Mouse (Mus musculus) naive thymus-derived CD4-positive, alpha-beta T cell, adult 2 months (primary cell): Measurements from ENCODE around the gene Pdcl3.
"Not testable (repeated sequence)": the region's sequence is repeated elsewhere in the genome, so short reads cannot be mapped to it uniquely, and the experiment has no call there.

Source experiments
- DNase-seq: peaks from one replicate; pipeline ENCODE4 v3.0.0-alpha.2; 2011; ENCODE audit warnings: low read depth

The Pdcl3 gene

DNA sequence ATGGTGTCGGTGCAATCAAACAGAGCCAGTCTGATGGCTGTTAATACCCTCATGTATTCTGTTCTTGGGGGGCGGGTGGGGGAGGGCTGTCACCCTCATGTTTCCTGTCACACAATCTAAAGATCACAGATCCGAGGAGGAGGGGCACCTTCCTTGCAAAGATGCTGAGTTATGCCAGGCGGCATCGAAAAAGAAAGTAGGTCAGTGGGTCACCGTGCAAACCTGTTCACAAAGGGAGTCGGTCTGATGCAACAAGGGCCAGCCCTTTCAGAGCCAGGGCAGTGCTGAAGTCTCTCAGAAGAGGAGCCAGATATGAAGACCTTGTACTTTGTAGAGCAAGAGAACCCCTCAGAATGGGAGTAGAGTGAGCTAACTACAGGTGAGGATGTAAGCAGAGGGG is 39.7 kb downstream of the Pdcl3 start:
- peak; percentile 53 for DNase-seq

DNA sequence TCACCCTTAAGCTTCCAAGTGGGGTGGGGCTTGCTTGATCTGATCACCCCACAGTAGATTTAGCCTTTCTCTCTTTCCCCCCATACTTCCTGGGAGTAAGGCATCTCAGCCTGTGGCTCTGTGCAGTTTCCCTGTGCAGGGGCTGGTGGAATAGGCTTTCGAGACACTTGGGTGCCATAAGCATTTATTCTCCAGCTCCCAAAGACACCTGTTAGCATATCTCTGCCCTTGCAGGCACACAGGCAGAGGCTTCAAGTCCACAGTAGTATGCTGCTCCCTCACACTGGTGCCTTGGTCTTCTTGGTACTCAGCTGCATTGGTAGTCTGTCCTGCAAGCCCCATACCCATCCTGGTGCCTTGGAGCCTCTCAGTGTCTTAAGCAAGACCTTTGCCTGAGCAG is 40.4 kb downstream of the Pdcl3 start:
- DNase-seq = no peak

DNA sequence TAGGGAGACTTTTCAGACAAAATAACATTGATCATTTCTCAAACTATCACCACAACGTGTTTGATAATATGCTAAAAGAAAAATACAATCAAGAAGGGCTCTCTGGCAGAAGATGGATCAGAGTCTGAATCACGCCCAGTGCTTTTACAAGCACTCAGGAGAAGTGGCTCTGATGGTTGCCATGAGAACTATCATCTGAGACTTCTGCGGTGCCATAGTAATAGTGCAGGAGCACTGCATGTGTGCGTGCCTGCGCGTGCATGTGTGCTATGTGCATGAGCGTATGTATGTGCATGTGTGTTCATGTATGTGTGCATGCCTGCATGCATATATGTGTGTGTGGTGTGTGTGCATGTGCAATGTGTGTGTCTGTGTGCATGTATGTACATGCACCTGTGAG is 43.8 kb downstream of the Pdcl3 start:
- no peak for DNase-seq

DNA sequence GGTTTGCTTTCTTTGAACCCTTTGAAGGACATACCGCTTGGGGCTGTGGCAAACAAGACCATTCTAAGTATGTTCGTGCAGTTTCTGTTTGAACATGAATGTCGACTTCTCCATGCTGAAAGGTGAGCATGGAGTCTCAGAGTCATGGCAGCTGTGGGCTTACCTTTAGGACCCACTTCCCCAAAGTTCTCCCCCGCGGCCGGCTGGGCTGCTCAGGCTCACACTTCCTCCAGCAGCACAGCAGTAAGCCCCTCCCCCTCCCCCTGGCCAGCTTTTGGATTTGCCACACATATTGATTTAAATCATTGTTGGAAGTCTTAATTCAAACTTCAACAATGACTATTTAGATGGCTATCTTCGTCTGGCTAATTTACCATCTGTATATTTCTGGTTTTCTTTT is 44.7 kb downstream of the Pdcl3 start:
- no peak for DNase-seq

DNA sequence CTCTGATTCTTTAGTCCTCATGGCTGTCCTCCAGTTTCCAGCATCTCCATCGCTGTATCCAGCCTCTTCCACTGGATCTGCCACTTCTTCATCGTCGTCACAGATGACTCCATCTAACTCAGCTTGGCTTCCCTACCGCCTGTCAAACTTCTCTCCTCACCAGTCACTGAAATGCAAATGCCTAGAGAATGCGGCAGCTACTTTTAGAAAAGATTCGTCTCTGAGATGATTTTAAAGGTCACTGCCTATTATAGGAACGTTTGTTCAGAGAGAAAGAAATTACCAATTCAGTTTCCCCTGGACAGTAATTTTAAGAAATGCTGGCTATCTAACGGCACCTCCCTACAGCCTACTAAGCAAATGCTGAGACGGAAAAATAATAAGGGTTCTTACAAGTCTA is 50.4 kb downstream of the Pdcl3 start:
- no peak for DNase-seq

DNA sequence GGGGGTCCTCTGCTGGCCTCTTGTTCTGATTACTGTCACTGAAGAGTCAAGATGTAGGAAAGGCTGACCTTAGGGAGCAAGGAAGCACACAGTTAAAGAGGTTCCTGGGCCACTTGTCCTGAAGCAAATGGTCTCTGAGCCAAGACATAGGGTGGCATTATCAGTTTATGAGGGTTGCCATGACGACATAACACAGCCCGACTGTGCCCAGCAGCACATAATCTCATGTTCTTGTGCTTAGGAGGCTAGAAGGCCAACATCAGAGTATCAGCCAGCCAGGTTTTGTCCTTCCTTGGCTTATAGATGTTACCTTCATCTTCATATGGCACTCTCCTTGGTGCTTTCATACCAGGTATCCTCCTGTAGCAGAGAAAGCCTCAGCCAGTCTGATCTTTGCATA is 56.8 kb downstream of the Pdcl3 start:
- DNase-seq = peak; percentile 38

DNA sequence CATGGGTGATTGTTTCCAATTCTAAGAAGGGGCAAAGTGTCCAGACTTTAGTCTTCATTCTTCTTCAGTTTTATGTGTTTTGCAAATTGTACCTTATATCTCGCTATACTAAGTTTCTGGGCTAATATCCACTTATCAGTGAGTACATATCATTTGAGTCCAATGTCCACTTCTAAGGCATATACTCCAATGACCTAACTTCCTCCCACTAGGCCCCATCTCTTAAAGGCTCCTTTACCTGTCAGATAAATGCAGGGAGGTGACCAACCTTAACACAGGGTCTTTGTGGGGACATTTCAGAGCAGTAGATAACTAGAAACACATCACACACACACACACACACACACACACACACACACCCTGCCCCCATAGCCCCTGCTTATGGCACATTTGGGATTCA is 59.0 kb downstream of the Pdcl3 start:
- not testable (repeated sequence) for DNase-seq

DNA sequence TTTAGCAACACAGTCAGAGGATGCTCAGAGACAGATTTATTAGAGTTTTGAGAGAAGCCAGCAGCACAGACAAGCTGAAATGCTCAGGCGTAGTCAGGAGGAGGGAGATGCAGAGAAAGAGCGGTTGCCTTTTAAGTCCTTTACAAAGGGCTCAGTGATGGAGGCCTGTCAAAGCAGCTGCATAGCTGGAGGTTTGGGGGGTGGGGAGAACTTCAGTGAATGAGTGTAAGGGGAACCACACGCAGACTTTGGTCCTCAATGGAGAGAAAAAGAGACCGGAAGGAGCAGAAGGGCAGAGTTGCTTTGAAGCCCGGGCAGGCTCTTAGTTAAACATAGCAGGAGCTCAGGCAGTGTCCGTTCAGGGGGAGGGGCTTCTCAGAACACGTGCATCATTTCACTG is 61.3 kb downstream of the Pdcl3 start:
- DNase-seq = peak; percentile 59
